Mouse (Mus musculus) layer of hippocampus, postnatal 36 days (tissue): ENCODE measurements around the gene Gimap8. TPM values are rescaled to one million over a fixed set of nuclear protein-coding genes. Genes with fewer than 3 reads are reported as not detected.

ENCODE experiments used
- total RNA-seq, 2 experiments: library from RNA; stranded (reverse); gene quantifications; 2 replicates each; pipeline ENCODE4 v1.2.3; 2021

Gene Gimap8
- total RNA-seq, 2 experiments from 2014 or later = 0.52 to 1.1 TPM

Other genes starting within 250 kb of the Gimap8 start
- 10 to 100 TPM; 21.4 to 22.8 TPM for gene Zfp467, start 201.4 kb upstream of the Gimap8 start, total RNA-seq
- gene Sspo, start 199.0 kb upstream of the Gimap8 start, total RNA-seq = 1 to 10 TPM; 1.4 to 2.8 TPM
- 100 to 1,000 TPM; 424 to 471 TPM for gene Atp6v0e2, start 109.6 kb upstream of the Gimap8 start, total RNA-seq
- gene Lrrc61, start 92.4 kb upstream of the Gimap8 start, total RNA-seq = 10 to 100 TPM; 29.4 to 35.0 TPM
- gene Rarres2, start 74.4 kb upstream of the Gimap8 start, total RNA-seq = 10 to 100 TPM; 12.0 to 13.5 TPM
- gene Gm45021, start 57.6 kb upstream of the Gimap8 start, total RNA-seq = not detected
- 10 to 100 TPM; 43.6 to 47.5 TPM for gene Repin1, start 53.4 kb upstream of the Gimap8 start, total RNA-seq
- not detected for gene Gm44965, start 53.3 kb upstream of the Gimap8 start, total RNA-seq
- 1 to 10 TPM; 6.3 to 7.7 TPM for gene Zfp775, start 45.2 kb upstream of the Gimap8 start, total RNA-seq
- 10 to 100 TPM; 13.4 to 14.5 TPM for gene AI854703, start 20.5 kb upstream of the Gimap8 start, total RNA-seq
- under 1 TPM; 0.28 to 0.57 TPM for gene Gimap9, start 28.9 kb downstream of the Gimap8 start, total RNA-seq
- under 1 TPM; 0.17 to 0.33 TPM for gene Gimap4, start 37.3 kb downstream of the Gimap8 start, total RNA-seq
- 1 to 10 TPM; 5.7 to 7.3 TPM for gene Gimap6, start 61.0 kb downstream of the Gimap8 start, total RNA-seq
- gene Gm28053, start 71.4 kb downstream of the Gimap8 start, total RNA-seq = not detected
- not detected for gene Gimap7, start 71.4 kb downstream of the Gimap8 start, total RNA-seq
- 1 to 10 TPM; 2.4 to 2.5 TPM for gene Gimap1, start 91.8 kb downstream of the Gimap8 start, total RNA-seq
- 1 to 10 TPM; 1.0 to 1.7 TPM for gene Gimap5, start 99.0 kb downstream of the Gimap8 start, total RNA-seq
- not detected for gene Gimap3, start 123.6 kb downstream of the Gimap8 start, total RNA-seq
- 10 to 100 TPM; 24.3 to 24.9 TPM for gene Tmem176a, start 193.7 kb downstream of the Gimap8 start, total RNA-seq
- gene Tmem176b, start 194.3 kb downstream of the Gimap8 start, total RNA-seq = 10 to 100 TPM; 50.4 to 51.6 TPM
- gene Aoc1, start 225.7 kb downstream of the Gimap8 start, total RNA-seq = not detected